Mouse (Mus musculus): Measurements from ENCODE around the gene Nrg3.
A peak's percentile ranks its signal among the peaks of the same experiment; 100 is the strongest.
"Not testable (repeated sequence)": the region's sequence is repeated elsewhere in the genome, so short reads cannot be mapped to it uniquely, and the experiment has no call there.

Gene Nrg3

GRCm38 (mm10) chr14:39191946-39192345, 280.9 kb downstream of the Nrg3 start:
- no peak for DNase-seq

DNA sequence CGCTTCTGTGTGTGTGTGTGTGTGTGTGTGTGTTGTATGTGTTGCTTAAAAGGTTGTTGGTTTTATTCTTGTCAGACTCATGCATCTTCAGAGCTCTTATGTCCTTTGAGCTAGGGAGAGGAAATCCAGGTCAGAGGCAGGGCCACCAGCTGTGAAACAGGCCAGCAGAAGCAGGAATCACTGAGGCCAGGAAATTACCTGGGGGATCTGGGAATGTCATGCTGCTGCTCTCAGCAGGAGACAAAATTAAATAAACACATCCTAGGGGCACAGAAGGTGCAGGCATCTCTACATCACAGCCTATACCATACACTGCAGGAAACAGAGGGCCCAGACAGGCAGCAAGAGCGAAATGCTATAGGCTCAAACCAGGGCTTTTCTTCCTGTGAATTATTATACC, 299.2 kb downstream of the Nrg3 start:
- peak; percentile 40 for DNase-seq

DNA sequence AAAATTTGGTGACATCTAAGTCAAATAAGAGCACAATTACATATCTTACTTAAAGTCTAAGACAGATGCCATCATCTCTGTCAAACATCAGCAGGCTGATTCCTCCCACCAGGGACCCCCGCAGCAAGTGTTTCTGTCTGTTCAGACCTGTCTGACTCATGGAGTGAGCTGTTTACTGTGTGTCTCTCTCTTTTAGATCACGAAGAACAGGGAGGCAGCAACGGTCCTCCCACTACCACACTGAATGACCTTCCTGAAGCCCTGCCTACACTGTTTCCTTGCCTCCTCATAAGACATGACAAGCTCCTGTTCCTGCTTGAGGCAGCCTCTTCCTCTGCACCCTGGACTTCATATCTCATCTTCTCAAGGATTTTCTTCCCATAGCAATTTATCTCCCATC, 312.7 kb downstream of the Nrg3 start:
- DNase-seq: no peak

DNA sequence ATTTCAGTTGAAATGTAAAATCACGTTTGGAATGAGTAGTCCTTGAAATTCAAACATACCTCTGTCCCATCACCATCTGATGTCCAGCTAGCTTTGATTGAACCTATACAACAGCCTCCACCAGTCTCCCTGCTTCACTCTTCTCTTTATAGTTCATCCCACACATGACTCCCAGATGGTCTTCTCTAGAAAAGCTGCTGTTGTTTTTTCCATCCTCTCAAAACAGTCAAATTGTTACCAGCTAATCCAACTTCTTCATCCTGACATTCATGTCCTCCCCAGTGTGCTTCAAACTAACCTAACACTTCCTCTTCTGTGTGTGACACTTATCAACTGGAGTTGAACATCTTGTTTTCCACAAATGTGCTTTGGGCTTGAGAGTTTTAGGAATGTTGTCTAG, 317.4 kb downstream of the Nrg3 start:
- no peak for DNase-seq

DNA sequence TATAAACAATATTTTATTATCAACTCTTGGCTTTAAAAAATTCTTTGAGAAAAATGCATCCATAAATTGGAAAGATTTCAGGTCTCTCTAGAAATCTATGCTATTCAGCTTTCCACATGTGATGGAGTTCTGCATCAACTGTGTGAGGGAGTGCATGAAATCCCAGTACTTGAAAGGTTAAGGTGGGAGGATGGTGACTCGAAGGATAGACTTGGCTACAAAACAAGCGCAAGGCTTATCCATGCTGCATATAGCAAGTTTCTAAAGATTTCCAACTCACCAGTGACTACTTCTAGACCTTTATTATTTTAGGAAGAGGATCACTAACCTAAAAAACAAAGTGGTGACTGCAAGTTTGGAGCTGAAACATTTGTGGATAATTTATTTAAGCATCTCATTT, 343.1 kb downstream of the Nrg3 start:
- no peak for DNase-seq

DNA sequence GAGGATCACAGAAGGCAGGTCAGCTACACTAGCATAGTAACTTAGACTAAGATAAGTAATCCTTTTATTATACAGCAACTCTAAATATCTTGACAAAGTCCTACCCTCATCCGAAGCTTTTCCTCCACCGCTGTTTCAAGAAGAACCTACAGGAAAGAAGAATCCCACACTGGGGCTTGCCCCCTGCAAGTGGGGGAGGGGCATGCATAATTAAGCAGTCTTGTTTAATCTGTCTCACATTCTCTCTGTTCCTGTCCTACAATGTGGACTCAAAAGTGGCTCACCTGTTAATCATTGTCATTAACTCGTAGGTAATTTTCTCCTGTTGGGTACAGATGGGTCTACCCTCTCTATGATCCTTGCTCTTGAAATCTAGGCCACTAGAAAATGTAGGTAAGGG, 354.9 kb downstream of the Nrg3 start:
- DNase-seq: no peak

GRCm38 (mm10) chr14:39116522-39117231, 356.2 kb downstream of the Nrg3 start:
- not testable (repeated sequence) for DNase-seq

- DNase-seq: peak; percentile 34
These were observed 363.3 kb downstream of the Nrg3 start for GRCm38 (mm10) chr14:39109566-39109965.

GRCm38 (mm10) chr14:39106776-39107175, 366.1 kb downstream of the Nrg3 start:
- DNase-seq: no peak

DNA sequence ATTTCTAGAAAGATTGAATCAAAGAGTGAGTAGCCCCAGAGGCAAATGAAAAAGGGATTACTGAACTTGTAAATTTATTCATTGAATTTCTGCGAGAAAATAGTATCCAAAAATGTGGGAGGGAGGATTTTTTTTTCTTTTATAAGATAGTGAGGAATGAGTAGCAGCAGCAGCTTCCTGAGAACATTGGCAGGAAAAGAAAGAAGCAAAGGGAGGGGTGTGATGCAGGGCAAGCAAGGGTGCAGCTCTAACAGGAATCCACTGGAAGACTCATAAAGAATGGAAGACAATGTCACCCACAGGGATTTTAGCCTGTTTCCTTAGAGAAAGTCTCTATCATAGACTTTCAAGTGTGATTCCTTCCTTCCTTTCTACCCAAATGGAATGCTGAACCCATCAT, 377.7 kb downstream of the Nrg3 start:
- DNase-seq: no peak

DNA sequence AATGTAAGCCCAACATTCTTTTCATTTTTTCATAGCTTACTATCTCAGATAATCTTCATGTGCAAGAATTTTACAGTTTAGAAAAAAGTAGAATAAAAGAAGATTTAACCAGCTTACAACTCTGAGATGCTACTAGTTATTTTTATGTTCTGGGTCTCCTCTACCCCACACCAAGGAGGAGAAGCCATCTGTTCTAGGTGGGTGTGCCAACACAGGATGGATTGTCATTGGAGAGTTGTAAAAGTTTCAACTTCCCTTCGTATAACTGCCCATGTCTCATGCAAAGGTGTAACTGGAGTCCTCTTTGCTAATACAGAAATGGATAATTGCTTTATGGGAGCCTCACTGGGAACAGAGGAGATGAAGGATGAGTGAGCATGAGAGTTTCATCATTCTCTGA, 393.4 kb downstream of the Nrg3 start:
- DNase-seq: no peak

- DNase-seq: no peak
These were observed 421.3 kb downstream of the Nrg3 start for GRCm38 (mm10) chr14:39051542-39051941.

GRCm38 (mm10) chr14:39049021-39049420, 423.9 kb downstream of the Nrg3 start:
- no peak for DNase-seq

GRCm38 (mm10) chr14:39044290-39044689, 428.6 kb downstream of the Nrg3 start:
- DNase-seq: no peak

DNA sequence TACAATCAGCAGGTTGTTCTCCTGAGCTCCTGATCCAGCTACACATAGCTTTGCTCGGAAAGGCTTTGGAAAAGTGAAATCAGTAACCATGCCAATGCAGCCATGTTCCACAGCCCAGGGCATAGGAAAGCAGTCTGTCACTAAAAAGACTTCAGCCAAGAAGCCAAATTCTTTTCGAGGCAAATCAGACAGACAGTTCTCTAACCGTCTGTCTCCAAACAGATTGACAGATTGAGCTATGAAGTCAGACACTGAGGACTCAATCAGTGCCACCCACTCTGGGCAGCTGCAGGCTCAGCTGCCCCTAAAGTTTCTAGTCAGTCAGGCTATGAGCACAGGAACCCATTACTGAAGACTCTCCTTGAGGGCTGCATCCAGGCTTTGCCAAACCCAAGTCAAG, 429.1 kb downstream of the Nrg3 start:
- peak; percentile 17 for DNase-seq

DNA sequence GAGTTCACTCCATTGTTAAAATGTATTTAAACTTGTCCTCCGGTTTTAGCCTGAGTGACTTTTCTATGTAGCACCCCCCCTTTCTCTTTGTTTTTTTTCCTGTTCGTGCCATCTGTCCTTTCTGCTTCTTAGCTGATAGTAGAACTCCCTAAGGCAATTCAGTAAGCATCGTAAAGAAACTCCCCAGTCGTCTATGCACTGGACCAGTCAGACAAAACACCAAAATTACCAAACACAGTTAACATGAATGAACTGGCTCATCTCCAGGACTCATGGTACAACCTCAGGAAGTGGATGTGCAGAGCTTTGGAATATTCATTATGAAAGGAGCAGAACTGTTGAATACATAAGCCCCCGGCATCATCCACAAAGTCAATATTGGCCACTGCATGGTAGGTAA, 429.5 kb downstream of the Nrg3 start:
- no peak for DNase-seq

- peak; percentile 18 for DNase-seq
These were observed 433.8 kb downstream of the Nrg3 start for GRCm38 (mm10) chr14:39039046-39039445.

DNA sequence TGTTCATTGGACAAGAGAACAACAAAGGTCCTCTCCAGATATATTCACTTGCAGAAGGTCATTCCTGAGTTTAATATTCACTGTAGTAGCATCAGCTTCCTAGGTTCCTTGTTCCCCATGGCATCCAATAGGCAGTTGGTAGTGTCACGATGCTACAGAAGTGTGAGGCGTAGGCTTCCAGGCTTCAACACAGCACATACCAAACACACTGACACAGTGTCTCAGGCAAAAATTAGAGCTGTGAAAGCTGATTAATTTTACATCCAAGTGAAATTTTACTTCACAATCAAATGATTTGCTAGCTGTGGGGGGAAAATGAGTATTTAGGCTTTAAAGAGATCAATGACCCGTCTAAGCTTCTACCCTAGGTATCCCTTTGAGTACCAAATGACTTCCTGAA, 438.4 kb downstream of the Nrg3 start:
- DNase-seq: no peak

- no peak for DNase-seq
These were observed 449.8 kb downstream of the Nrg3 start for GRCm38 (mm10) chr14:39023065-39023464.

GRCm38 (mm10) chr14:39014126-39014525, 458.8 kb downstream of the Nrg3 start:
- DNase-seq: no peak

DNA sequence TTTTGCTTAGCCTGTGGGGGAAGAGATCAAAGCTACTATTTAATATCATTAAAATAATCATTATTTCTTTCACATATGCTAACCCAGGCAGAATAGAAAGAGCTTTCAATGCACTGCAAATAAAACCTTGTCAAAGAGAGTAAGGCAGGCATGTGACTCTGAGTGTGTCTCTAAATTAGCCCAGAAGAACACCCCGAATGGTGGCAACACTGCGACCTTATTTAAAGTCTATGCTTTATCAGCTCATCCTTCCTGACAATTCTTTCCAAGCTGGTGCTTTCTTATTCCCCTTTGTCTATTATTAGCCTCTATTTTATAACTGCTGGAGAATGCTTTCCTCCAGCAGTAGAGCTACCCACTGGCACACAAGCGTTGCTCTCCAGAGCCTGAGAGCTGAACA, 475.0 kb downstream of the Nrg3 start:
- DNase-seq: no peak

- DNase-seq: no peak
These were observed 480.4 kb downstream of the Nrg3 start for GRCm38 (mm10) chr14:38992574-38992866.

DNA sequence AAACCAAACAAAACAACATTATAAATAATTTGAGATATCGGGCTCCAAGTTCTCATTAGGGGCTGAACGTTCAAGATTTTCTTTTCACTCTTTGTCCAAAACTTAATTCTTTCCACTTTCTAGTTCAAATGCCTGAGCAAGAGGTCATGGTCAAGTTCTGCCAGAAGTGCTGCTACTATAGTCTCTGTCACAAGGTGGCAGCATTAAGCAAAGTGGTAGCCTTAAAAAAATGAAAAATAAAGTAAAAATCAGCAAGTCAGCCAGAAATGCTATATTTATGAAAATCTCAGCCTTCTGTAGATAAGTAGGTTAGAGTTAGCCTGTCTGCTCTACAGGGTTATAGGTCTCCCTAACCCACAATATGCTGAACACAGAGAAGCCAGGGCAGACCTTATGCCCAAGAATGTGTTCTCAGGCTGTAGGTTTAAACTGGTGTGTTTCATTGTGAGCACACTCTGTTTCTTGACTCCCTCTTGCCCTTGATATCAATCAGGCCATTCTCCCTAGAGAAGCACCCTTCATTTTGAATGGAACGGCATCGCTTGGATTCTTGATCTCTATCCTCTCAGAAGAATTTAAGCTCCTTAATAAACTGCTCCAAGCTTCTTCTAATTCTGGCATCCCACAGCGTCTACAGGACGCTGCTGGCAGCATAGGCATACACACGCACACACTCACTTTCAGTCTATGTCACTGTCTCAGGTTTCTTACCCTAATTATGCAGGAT, 480.9 kb downstream of the Nrg3 start:
- DNase-seq: peak; percentile 46

DNA sequence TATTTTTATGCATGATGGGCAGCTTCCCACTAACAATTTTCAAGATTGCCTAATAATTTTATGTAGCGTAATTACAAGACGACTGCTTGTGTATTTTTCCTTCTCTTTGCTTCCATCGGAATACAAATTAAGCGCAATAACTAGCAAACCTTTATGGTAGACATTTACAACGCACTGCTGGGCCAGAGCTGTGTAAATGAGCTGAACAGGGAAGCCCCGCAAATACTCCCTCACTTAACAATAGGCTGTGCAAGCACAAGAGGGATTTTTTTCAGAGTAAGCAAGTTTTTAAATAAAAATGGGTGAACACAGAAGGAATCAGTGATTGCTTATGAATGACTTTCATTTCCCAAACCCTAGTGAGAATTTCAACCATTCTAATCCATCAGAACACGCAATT, 513.5 kb downstream of the Nrg3 start:
- no peak for DNase-seq

DNA sequence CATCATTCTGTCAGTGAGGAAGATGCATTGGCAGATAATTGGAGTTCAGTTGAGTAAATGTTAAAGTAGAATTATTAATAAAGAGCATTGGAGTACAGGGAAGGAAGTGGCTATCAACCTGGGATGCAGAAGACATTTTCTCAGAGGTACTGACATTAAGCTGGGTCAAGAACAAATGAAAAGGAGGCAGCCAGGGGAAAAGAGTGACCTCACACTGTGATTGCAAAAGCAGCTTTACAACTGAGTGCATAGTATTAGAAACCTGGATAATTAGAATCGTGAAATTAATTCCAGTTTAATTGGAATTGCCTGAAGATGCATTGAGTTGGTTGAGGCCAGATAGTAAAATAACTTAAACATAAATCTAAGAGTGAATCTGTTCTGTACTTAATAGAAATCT, 535.4 kb downstream of the Nrg3 start:
- DNase-seq: no peak
